Mouse (Mus musculus) frontal cortex, adult (tissue): Measurements from ENCODE around the gene Isoc2a.

ENCODE experiments used
- ATAC-seq: cut with Nextera tagmentation; 2 replicates; pipeline ENCODE4 v1.9.2; 2017; ENCODE audit warnings: mild to moderate bottlenecking, moderate library complexity, mixed read lengths; ENCODE audit not compliant: low TSS enrichment

Isoc2a gene

DNA sequence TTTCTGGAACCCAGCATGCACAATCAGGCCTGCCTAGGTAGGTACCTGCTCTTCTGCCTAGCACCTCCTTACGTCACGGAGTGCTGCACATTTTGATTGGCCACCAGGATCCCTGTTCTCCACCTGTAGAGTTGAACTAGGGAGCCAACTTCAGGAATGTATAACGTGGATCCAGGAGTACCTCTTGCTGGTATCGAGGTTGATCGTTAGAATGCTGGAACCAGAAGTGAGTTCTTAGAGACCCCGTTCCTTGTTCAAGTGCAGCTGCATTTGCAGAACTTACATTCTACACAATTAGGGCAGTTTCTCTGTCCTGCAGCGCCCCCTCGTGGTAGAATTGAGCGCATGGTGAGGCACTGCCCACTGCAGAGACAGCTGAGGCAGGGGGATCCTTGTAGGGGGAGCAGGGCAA is 63.1 kb downstream of the Isoc2a start:
- peak; percentile 72; the same call in 1 of the 2 replicates for ATAC-seq

DNA sequence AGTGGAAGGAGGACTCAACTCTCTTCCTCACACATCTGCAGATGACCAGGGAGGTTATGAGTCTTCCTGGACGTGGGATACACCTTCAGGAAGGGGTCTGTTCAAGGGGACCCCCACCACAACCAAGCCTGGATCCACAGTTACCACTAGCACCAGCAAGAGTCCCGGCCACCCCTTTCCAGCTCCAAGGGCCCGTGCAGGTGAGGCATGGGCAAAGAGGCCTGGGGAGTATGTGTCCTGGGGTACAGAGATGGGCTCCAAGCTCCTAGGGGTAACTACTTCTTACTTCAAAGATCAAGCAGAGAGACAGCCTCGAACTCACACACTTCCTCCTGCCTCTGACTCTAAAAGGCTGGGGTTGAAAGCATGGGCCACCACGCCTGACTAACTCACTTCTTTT is 65.7 kb downstream of the Isoc2a start:
- ATAC-seq, result no peak

DNA sequence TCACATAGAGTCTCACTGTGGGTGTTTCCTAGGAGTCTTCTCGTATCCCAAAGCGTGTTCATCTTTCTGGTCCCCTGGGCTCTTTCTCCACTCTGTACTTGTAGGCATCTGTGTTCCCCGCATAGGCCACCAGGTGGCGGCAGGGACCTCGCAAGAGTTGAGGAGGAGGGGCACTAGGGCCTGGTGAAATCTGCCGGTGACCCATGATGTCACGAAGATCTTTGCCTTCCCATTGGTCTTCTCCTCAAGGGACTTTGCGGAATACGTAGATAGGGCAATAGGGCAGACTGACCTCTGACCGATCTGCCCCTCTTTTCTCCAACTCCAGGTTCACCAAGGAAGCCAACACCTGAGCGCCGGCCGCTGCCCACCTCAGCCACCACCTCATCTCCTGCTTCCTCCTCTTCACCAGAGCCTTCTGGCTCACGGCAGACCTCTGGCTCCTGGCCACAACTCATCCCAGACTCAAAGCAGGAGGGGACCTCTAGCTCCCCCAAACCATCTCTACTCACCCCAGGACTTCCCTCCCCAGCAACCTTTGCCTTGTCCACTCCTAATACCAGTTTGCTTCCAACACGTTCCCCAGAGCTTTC is 66.4 kb downstream of the Isoc2a start:
- ATAC-seq, result peak; percentile 92
